Mouse (Mus musculus) thymus, adult 2 months (tissue): ENCODE data around the gene Rab11fip4.

Experiments
- CTCF ChIP-seq: fragments of 200-500 bp; IDR thresholded peaks from 2 replicates; pipeline ENCODE4 v1.5.1; 2012; ENCODE audit warnings: mild to moderate bottlenecking, control low read depth, low read length, moderate library complexity, borderline replicate concordance; ENCODE audit not compliant: control insufficient read depth, poor library complexity, insufficient read depth; ENCODE audit errors: extremely low read depth
- POLR2A ChIP-seq: fragments of 200-500 bp; IDR thresholded peaks from 2 replicates; pipeline ENCODE4 v1.6.1; 2012; ENCODE audit warnings: mild to moderate bottlenecking, low read length, control low read depth, moderate library complexity; ENCODE audit not compliant: control insufficient read depth, poor library complexity, insufficient read depth; ENCODE audit errors: extremely low read depth

DNA sequence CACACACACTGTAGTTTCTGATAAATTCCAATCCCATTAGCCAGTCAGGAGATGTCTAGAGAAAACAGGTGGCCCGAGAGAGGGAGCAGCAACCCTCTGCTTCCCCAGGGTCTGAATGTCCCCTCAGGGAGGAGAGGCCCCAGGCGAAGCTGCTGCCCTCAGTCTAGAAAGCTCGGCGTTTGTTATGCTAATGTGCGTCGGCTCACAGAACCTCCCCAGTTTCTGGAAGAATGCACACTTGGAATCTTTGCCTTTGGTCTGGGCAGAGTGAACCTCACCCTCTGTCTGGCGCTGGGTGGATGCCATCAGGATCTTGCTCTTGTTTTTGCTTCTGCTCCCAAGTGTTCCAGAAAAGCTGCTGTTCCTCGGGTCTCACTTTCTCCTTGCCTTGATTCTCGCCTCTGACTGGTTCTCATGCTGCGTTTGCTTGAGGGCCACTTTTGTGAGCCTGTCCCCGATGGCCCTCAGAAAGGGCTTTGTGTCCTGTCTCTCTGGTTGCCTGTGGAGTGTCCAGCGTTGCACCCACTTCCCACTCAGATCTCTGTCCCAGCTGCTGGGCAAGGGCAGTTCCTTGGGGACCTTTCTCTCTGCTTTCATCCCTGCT lies 55.6 kb downstream of the Rab11fip4 start:
- TF ChIP-seq CTCF (no peak), POLR2A (no peak)
